Mouse (Mus musculus): ENCODE measurements around the gene Nxn. TPM values are rescaled to one million over a fixed set of nuclear protein-coding genes. Genes with fewer than 3 reads are reported as not detected.

The Nxn gene
- polyA plus RNA-seq, 1 experiment, result 7.4 TPM

DNA sequence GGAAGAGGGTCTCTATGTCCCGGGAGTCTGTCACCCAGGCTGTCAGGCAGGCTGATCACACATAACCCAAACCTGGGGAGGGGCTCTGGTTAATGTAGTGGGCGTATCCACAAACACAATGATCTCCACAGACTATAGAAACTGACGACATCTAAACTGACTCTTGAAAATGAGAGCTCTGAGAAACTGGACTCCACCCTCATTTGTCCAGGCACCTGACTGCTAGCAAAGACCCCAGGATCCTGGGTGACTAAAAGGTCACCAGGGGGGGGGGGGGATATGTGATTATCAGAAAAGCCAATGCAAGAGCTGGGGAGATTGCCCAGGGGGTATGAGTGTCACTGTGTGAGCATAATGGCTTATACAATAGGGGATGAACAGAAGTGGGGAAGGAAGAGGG is 13.2 kb downstream of the Nxn start:
- 73% methylated on average over 3 of the region's 3 CpGs for WGBS
- TF ChIP-seq CTCF (IDR thresholded peaks at IDR 0.05; ENCODE audit: extremely low read depth, insufficient read length, insufficient replicate concordance, low read depth, low read length) (no peak), POLR2A (IDR thresholded peaks at IDR 0.05; ENCODE audit: low read depth, low read length) (no peak)
- no peaks in the 10 kb centered on the region for H3K36me3 ChIP-seq (ENCODE audit: control insufficient read depth, insufficient read depth, low read length)
- H3K4me1 ChIP-seq (ENCODE audit: control insufficient read depth, insufficient read depth, insufficient read length, low read length), result 0 out of 2 replicates have a peak, but pooled peaks cover 2% of the 10 kb centered on the region
- no peak overlapping the region for H3K27ac ChIP-seq (ENCODE audit: insufficient read depth, low read depth, low read length)
- no peak overlapping the region for H3K4me3 ChIP-seq (ENCODE audit: low read depth, low read length)
- H3K27me3 ChIP-seq (ENCODE audit: control insufficient read depth, insufficient read depth, low read length), result no peaks in the 10 kb centered on the region

DNA sequence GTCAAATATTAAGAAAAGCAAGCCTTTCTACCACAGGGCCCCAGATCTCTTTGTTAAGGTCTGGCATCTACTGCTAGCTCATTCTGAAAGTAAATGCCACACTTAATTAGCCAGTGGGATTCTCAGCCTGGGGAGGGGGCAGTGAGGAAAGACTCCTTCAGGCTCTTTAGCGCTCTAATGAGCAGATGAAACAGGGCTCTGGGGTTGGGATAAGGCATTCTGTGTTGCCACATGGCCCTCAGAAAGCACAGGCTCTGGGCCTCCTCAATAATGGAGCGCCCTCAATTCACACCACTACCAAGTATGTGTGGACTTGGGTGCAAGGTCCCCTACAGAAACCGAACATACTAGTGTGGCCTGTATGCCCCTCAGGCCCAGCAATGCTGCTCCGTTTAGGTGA is 13.9 kb downstream of the Nxn start:
- 78% methylated on average over 4 of the region's 4 CpGs for WGBS
- no peak for TF ChIP-seq CTCF (IDR thresholded peaks at IDR 0.05; ENCODE audit: extremely low read depth, insufficient read length, insufficient replicate concordance, low read depth, low read length)
- Histone ChIP-seq H3K27ac (ENCODE audit: insufficient read depth, low read depth, low read length) (no peak overlapping the region), H3K4me1 (ENCODE audit: control insufficient read depth, insufficient read depth, insufficient read length, low read length) (0 out of 2 replicates have a peak, but pooled peaks cover 2% of the 10 kb centered on the region), H3K4me3 (ENCODE audit: low read depth, low read length) (no peak overlapping the region), H3K36me3 (ENCODE audit: control insufficient read depth, insufficient read depth, low read length) (no peaks in the 10 kb centered on the region), H3K27me3 (ENCODE audit: control insufficient read depth, insufficient read depth, low read length) (no peaks in the 10 kb centered on the region)

GRCm38 (mm10) chr11:76384307-76384706 is 14.6 kb downstream of the Nxn start:
- WGBS, result 87% methylated on average over 5 of the region's 5 CpGs
- H3K27ac ChIP-seq (ENCODE audit: insufficient read depth, low read depth, low read length), result 0 out of 2 replicates have a peak overlapping the region, but pooled peaks have one; percentile 32

DNA sequence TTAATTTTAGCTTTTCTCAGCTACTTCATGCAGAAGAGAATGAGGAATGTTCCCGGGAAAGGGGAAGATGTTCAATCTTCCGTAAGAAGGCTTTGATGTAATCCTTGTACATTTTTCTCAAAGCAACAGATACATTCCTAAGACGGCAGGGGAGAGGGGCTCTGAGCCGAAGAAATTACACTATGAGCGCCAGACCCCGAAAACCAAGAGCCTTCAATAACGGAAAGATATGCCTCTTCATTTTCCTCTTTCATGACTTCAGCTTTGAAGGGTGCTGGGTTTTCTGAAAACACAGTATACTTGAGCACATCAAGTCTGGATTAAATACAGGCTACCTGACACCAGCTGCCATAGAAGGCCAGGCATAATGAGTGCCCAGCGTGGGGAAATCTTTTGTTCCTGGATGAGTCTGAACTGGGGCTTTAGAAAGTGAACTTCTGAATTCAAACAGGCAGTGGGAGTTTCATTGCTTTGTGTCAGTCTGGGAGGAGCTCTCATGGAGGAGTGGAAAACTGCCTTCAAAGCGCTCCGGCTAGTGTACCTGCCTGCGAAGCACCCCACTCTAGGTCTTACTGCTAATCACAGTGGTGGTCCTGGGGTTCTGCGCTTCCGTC is 16.1 kb downstream of the Nxn start:
- TF ChIP-seq CTCF (IDR thresholded peaks at IDR 0.05; ENCODE audit: extremely low read depth, insufficient read length, insufficient replicate concordance, low read depth, low read length) (no peak), POLR2A (IDR thresholded peaks at IDR 0.05; ENCODE audit: low read depth, low read length) (no peak)
- 86% methylated on average over 13 of the region's 13 CpGs for WGBS
- no peaks in the 10 kb centered on the region for H3K36me3 ChIP-seq (ENCODE audit: control insufficient read depth, insufficient read depth, low read length)
- no peaks in the 10 kb centered on the region for H3K27me3 ChIP-seq (ENCODE audit: control insufficient read depth, insufficient read depth, low read length)
- 0 out of 2 replicates have a peak, but pooled peaks cover 2% of the 10 kb centered on the region for H3K4me1 ChIP-seq (ENCODE audit: control insufficient read depth, insufficient read depth, insufficient read length, low read length)
- H3K4me3 ChIP-seq (ENCODE audit: low read depth, low read length), result no peak overlapping the region
- H3K27ac ChIP-seq (ENCODE audit: insufficient read depth, low read depth, low read length), result no peak overlapping the region

More at GRCm38 (mm10) chr11:76384307-76384706, 14.6 kb downstream of the Nxn start:
- Histone ChIP-seq H3K27me3 (ENCODE audit: control insufficient read depth, insufficient read depth, low read length) (no peaks in the 10 kb centered on the region), H3K36me3 (ENCODE audit: control insufficient read depth, insufficient read depth, low read length) (no peaks in the 10 kb centered on the region), H3K4me3 (ENCODE audit: low read depth, low read length) (no peak overlapping the region), H3K4me1 (ENCODE audit: control insufficient read depth, insufficient read depth, insufficient read length, low read length) (0 out of 2 replicates have a peak, but pooled peaks cover 2% of the 10 kb centered on the region)
- TF ChIP-seq POLR2A (IDR thresholded peaks at IDR 0.05; ENCODE audit: low read depth, low read length) (no peak), CTCF (IDR thresholded peaks at IDR 0.05; ENCODE audit: extremely low read depth, insufficient read length, insufficient replicate concordance, low read depth, low read length) (no peak)

DNA sequence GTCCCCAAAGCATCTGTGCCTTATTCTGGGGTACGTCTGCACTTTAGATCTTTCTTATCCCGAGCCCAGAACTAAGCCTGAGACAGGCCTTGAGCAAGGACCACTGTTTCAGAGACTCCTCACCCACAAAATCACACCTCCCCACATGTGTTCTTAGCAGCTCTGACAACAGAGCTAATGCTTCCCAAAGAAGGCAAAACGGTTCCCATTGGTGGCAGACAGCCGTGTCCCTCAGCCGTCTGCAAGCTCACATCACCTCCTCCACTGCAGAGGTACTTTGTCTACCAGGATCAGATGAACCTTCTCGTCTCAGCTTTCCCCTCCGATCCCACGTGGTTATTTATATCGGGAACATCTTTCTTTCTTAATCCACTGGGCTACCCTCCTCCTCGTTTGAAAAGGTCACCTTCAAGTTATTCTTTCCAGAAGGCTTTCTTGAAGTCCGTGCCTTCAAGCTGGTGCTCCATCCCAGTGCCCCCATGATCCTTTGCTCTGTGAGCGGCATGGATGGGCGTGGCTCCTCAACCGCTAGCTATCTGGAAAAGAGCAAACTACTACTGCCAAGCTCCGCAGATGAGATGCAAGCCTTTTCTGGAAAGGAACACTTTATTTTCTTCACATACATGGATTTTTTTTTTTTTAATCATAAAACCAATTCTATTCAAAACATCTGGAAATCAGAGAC is 17.6 kb downstream of the Nxn start:
- no peak for TF ChIP-seq POLR2A (IDR thresholded peaks at IDR 0.05; ENCODE audit: low read depth, low read length)
- TF ChIP-seq CTCF (IDR thresholded peaks at IDR 0.05; ENCODE audit: extremely low read depth, insufficient read length, insufficient replicate concordance, low read depth, low read length), result no peak
- 75% methylated on average over 15 of the region's 15 CpGs for WGBS
- H3K27me3 ChIP-seq (ENCODE audit: control insufficient read depth, insufficient read depth, low read length), result no peaks in the 10 kb centered on the region
- 0 out of 2 replicates have a peak, but pooled peaks cover 2% of the 10 kb centered on the region for H3K4me1 ChIP-seq (ENCODE audit: control insufficient read depth, insufficient read depth, insufficient read length, low read length)
- H3K4me3 ChIP-seq (ENCODE audit: low read depth, low read length), result no peak overlapping the region
- no peaks in the 10 kb centered on the region for H3K36me3 ChIP-seq (ENCODE audit: control insufficient read depth, insufficient read depth, low read length)
- H3K27ac ChIP-seq (ENCODE audit: insufficient read depth, low read depth, low read length), result peak overlapping the region; percentile 12

- Histone ChIP-seq H3K36me3 (ENCODE audit: control insufficient read depth, insufficient read depth, low read length) (no peaks in the 10 kb centered on the region), H3K4me1 (ENCODE audit: control insufficient read depth, insufficient read depth, insufficient read length, low read length) (0 out of 2 replicates have a peak, but pooled peaks cover 2% of the 10 kb centered on the region), H3K27ac (ENCODE audit: insufficient read depth, low read depth, low read length) (peak overlapping the region; percentile 7; the same call in 1 of the 2 replicates), H3K27me3 (ENCODE audit: control insufficient read depth, insufficient read depth, low read length) (no peaks in the 10 kb centered on the region), H3K4me3 (ENCODE audit: low read depth, low read length) (no peak overlapping the region)
- TF ChIP-seq CTCF (IDR thresholded peaks at IDR 0.05; ENCODE audit: extremely low read depth, insufficient read length, insufficient replicate concordance, low read depth, low read length) (no peak), POLR2A (IDR thresholded peaks at IDR 0.05; ENCODE audit: low read depth, low read length) (no peak)
- WGBS, result 52% methylated on average over 11 of the region's 11 CpGs
Observed at GRCm38 (mm10) chr11:76379921-76380544, 18.9 kb downstream of the Nxn start.

GRCm38 (mm10) chr11:76376425-76376824 is 22.5 kb downstream of the Nxn start:
- Histone ChIP-seq H3K4me3 (ENCODE audit: low read depth, low read length) (no peak overlapping the region), H3K36me3 (ENCODE audit: control insufficient read depth, insufficient read depth, low read length) (no peaks in the 10 kb centered on the region), H3K27me3 (ENCODE audit: control insufficient read depth, insufficient read depth, low read length) (no peaks in the 10 kb centered on the region), H3K4me1 (ENCODE audit: control insufficient read depth, insufficient read depth, insufficient read length, low read length) (peaks cover 2% of the 10 kb centered on the region; the same call in 1 of the 2 replicates), H3K27ac (ENCODE audit: insufficient read depth, low read depth, low read length) (no peak overlapping the region)
- TF ChIP-seq POLR2A (IDR thresholded peaks at IDR 0.05; ENCODE audit: low read depth, low read length) (no peak), CTCF (IDR thresholded peaks at IDR 0.05; ENCODE audit: extremely low read depth, insufficient read length, insufficient replicate concordance, low read depth, low read length) (no peak)
- 79% methylated on average over 3 of the region's 3 CpGs for WGBS
